Mouse (Mus musculus) limb, embryonic 11.5 days (tissue): ENCODE results near the gene Arrdc2. TPM values are rescaled to one million over a fixed set of nuclear protein-coding genes. Genes with fewer than 3 reads are reported as not detected.

ENCODE experiments used
- ATAC-seq: fragments of 200-750 bp; cut with Nextera tagmentation; 2 replicates; pipeline ENCODE4 v1.8.0; 2017; ENCODE audit warnings: low read depth; ENCODE audit not compliant: insufficient number of reproducible peaks, low FRiP score, low TSS enrichment
- DNase-seq: peaks from one replicate; pipeline ENCODE4 v3.0.0-alpha.2; 2015; ENCODE audit warnings: low spot score
- H3K27ac ChIP-seq: fragments of 300-500 bp; sonication (generic); replicated peaks from 2 replicates; pipeline ENCODE4 v1.5.1; 2014; ENCODE audit warnings: low read depth, mild to moderate bottlenecking, low read length
- H3K27me3 ChIP-seq: fragments of 300-500 bp; sonication (generic); 2 replicates; pipeline ENCODE4 v1.6.1; 2014; ENCODE audit warnings: mild to moderate bottlenecking, low read length, mixed read lengths; ENCODE audit not compliant: control insufficient read depth, insufficient read depth
- H3K36me3 ChIP-seq: fragments of 300-500 bp; sonication (generic); 2 replicates; pipeline ENCODE4 v1.6.1; 2014; ENCODE audit warnings: mild to moderate bottlenecking, low read length, moderate library complexity, mixed read lengths; ENCODE audit not compliant: control insufficient read depth, insufficient read depth
- H3K4me1 ChIP-seq: fragments of 300-500 bp; sonication (generic); 2 replicates; pipeline ENCODE4 v1.6.1; 2014; ENCODE audit warnings: low read length, mixed read lengths; ENCODE audit not compliant: control insufficient read depth, insufficient read depth
- H3K4me2 ChIP-seq: fragments of 300-500 bp; sonication (generic); 2 replicates; pipeline ENCODE4 v1.6.1; 2014; ENCODE audit warnings: low read depth, mild to moderate bottlenecking, moderate library complexity; ENCODE audit not compliant: severe bottlenecking
- H3K4me3 ChIP-seq: fragments of 300-500 bp; sonication (generic); 2 replicates; pipeline ENCODE4 v1.5.1; 2014; ENCODE audit warnings: low read depth, low read length
- H3K9ac ChIP-seq: fragments of 300-500 bp; sonication (generic); 2 replicates; pipeline ENCODE4 v1.6.1; 2014; ENCODE audit warnings: mild to moderate bottlenecking, low read length
- H3K9me3 ChIP-seq: fragments of 300-500 bp; sonication (generic); 2 replicates; pipeline ENCODE4 v1.6.1; 2016; ENCODE audit warnings: low read length; ENCODE audit not compliant: control insufficient read depth
- WGBS: fragments of 180-500 bp; shearing (Covaris S2); extraction: QIAGEN DNeasy Blood & Tissue Kit; methylation state at CpG from one replicate; pipeline ENCODE4 v1.1.7; 2014; 5-methylcytosine and 5-hydroxymethylcytosine counted together
- polyA plus RNA-seq: library from polyadenylated mRNA; unstranded; fragments of >200 nt; fragmentation: Nextera tagmentation; extraction: Ambion mirVana; gene quantifications from 2 replicates; pipeline ENCODE4 v1.2.1, GENCODE M21; 2014

Gene Arrdc2
- polyA plus RNA-seq, 1 experiment from 2014 or later: 5.1 TPM

DNA sequence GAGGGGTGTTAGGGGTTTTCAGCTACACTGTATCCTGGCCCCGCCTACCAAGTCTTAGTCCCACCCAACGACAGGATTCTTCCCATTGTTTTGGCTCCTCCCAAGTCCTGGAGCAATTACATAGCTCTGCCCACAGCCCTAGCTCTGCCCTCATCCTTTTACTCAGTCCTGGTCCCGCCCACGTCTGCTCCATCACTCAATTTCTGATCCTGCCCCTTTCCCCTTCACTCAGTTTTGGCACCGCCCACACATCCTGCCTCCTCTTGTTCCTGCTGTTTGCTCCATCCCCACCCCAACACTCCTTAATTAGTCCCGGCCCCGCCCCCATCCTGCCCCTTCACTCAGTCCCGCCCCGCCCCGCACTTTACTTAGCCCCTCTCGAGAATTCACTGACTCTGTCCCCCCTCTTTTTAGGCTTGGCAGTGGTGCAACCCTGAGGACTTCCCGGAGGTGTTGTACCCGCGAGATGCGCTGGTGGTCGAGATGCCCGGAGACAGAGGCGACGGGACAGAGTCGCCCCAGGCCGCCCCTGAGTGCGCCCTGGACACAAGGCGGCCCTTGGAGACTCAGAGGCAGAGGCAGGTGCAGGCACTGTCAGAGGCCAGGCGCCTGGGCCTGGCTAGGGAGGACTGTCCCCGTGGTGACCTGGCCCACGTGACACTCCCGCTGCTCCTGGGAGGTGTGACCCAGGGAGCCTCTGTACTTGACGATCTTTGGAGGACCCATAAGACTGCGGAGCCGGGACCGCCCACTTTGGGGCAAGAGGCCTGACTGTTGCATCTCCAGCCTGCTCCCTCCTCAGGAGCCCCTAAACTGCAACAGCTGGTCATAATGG is 19.2 kb downstream of the Arrdc2 start:
- 0 out of 2 replicates have a peak, but pooled peaks cover 11% of the 10 kb centered on the region for H3K27me3 ChIP-seq
- no peak overlapping the region for H3K9ac ChIP-seq
- ATAC-seq (peak; percentile 76), DNase-seq (peak; percentile 78)
- H3K36me3 ChIP-seq: no peaks in the 10 kb centered on the region
- 3% methylated on average over 31 of the region's 31 CpGs for WGBS
- H3K4me2 ChIP-seq: peak overlapping the region; percentile 27; the same call in 1 of the 2 replicates
- H3K27ac ChIP-seq: no peak overlapping the region
- H3K9me3 ChIP-seq: no peaks in the 10 kb centered on the region
- H3K4me3 ChIP-seq: no peak overlapping the region
- H3K4me1 ChIP-seq: no peaks in the 10 kb centered on the region

DNA sequence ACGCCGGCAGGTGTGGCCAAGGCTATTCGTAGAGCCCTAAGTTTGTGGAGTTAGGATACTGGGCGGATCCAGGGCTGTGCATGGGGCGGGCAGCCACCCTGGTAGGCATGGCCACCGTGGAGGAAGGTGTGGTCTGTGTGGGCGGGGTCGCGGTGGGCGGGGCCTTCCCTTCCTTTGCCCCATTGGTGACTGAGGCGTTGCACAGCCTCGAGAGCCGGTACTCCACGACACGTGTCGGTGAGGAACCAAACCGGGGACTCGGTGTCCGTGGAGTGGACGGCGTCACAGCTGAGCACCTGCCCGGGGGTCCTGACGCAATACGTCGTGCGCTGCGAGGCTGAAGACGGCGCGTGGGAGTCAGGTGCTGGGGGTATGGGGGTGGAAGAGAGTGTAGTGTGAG is 22.8 kb downstream of the Arrdc2 start:
- Histone ChIP-seq H3K36me3 (no peaks in the 10 kb centered on the region), H3K4me3 (no peak overlapping the region), H3K9ac (no peak overlapping the region), H3K4me2 (peak overlapping the region; percentile 25), H3K27ac (no peak overlapping the region), H3K27me3 (0 out of 2 replicates have a peak, but pooled peaks cover 11% of the 10 kb centered on the region), H3K9me3 (no peaks in the 10 kb centered on the region), H3K4me1 (no peaks in the 10 kb centered on the region)
- no peak for ATAC-seq
- peak; percentile 45 for DNase-seq
- WGBS: 8% methylated on average over 30 of the region's 30 CpGs

DNA sequence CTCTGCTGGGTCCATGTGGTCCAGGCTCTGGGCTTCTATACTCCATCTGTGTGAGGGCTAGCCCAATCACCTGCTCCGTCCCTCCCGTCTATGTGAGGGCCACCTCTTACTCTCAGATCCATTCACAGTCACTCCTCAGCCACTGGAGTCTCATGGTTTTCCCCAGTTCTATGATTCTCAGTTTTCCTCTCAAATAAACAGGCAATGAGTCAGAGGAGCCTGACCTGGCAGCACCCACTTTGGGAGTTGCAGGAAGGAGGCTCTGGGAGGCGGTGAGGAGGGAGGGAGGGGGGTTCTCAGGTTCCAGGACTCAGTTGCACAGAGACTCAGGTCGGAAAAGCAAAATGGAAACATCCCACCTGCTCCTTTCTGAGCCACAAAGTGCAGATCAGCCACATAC is 26.6 kb downstream of the Arrdc2 start:
- H3K27me3 ChIP-seq: 0 out of 2 replicates have a peak, but pooled peaks cover 8% of the 10 kb centered on the region
- DNase-seq (no peak), ATAC-seq (no peak)
- no peak overlapping the region for H3K27ac ChIP-seq
- H3K4me2 ChIP-seq: no peak overlapping the region
- 52% methylated on average over 4 of the region's 4 CpGs for WGBS
- H3K9ac ChIP-seq: no peak overlapping the region
- H3K4me3 ChIP-seq: no peak overlapping the region
- H3K9me3 ChIP-seq: no peaks in the 10 kb centered on the region
- no peaks in the 10 kb centered on the region for H3K4me1 ChIP-seq
- no peaks in the 10 kb centered on the region for H3K36me3 ChIP-seq

- ATAC-seq (no peak), DNase-seq (no peak)
- no peak overlapping the region for H3K27ac ChIP-seq
- no peak overlapping the region for H3K4me3 ChIP-seq
- no peak overlapping the region for H3K9ac ChIP-seq
- WGBS: 41% methylated on average over 4 of the region's 4 CpGs
- no peaks in the 10 kb centered on the region for H3K9me3 ChIP-seq
- H3K36me3 ChIP-seq: no peaks in the 10 kb centered on the region
- 0 out of 2 replicates have a peak, but pooled peaks cover 8% of the 10 kb centered on the region for H3K27me3 ChIP-seq
- no peak overlapping the region for H3K4me2 ChIP-seq
- H3K4me1 ChIP-seq: no peaks in the 10 kb centered on the region
These were observed 27.5 kb downstream of the Arrdc2 start for GRCm38 (mm10) chr8:70812055-70812454.

GRCm38 (mm10) chr8:70810962-70811680 is 28.4 kb downstream of the Arrdc2 start:
- H3K4me1 ChIP-seq: no peaks in the 10 kb centered on the region
- no peaks in the 10 kb centered on the region for H3K27me3 ChIP-seq

GRCm38 (mm10) chr8:70808955-70809701 is 30.4 kb downstream of the Arrdc2 start:
- H3K36me3 ChIP-seq: no peaks in the 10 kb centered on the region
- H3K9ac ChIP-seq: no peak overlapping the region
- no peak overlapping the region for H3K4me3 ChIP-seq
- DNase-seq (no peak), ATAC-seq (no peak)
- H3K4me1 ChIP-seq: 0 out of 2 replicates have a peak, but pooled peaks cover 2% of the 10 kb centered on the region
- H3K4me2 ChIP-seq: no peak overlapping the region
- H3K9me3 ChIP-seq: no peaks in the 10 kb centered on the region
- WGBS: 76% methylated on average over 8 of the region's 8 CpGs
- H3K27me3 ChIP-seq: peaks cover 6% of the 10 kb centered on the region
- no peak overlapping the region for H3K27ac ChIP-seq

More at GRCm38 (mm10) chr8:70810962-70811680, 28.4 kb downstream of the Arrdc2 start:
- Histone ChIP-seq H3K4me2 (no peak overlapping the region), H3K9me3 (no peaks in the 10 kb centered on the region), H3K9ac (no peak overlapping the region), H3K36me3 (no peaks in the 10 kb centered on the region), H3K27ac (no peak overlapping the region), H3K4me3 (no peak overlapping the region)
- no peak for ATAC-seq
- no peak for DNase-seq
- WGBS: 72% methylated on average over 20 of the region's 20 CpGs

GRCm38 (mm10) chr8:70808239-70808638 is 31.3 kb downstream of the Arrdc2 start, which contains the start of gene Il12rb1:
Gene Il12rb1, plus strand, starts transcription at chr8:70808449.
- no peaks in the 10 kb centered on the region for H3K36me3 ChIP-seq
- ATAC-seq: no peak
- H3K27ac ChIP-seq: no peak within 1 kb of the TSS
- WGBS: 74% methylated on average over 5 of the region's 5 CpGs
- DNase-seq: no peak
- H3K4me3 ChIP-seq: no peak within 1 kb of the TSS
- no peak within 1 kb of the TSS for H3K9ac ChIP-seq
- no peak within 1 kb of the TSS for H3K4me2 ChIP-seq
- no peaks in the 10 kb centered on the region for H3K9me3 ChIP-seq
- H3K27me3 ChIP-seq: peaks cover 15% of the 10 kb centered on the region
- 0 out of 2 replicates have a peak, but pooled peaks cover 2% of the 10 kb centered on the region for H3K4me1 ChIP-seq

DNA sequence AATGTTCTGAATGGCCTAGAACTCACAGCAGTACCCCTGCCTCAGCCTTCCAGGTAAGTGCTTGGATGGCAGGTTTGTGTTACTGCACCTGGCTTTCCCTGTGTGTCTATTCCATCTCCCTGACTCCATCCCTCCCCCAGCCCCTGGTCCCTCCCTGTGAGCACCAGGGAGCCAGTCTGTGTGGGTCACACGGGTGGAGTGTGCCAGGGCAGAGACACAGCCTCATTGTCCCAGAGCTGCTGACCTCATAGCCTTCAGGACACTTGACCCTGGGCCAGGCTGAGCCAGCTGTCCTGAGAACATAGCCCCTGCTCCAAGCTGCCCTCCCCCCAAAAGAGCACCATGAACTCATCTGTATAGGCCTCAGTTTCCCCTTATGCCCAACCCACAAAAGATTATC is 32.2 kb downstream of the Arrdc2 start:
- no peak overlapping the region for H3K27ac ChIP-seq
- 53% methylated on average over 1 of the region's 1 CpGs for WGBS
- H3K9me3 ChIP-seq: no peaks in the 10 kb centered on the region
- no peak overlapping the region for H3K4me3 ChIP-seq
- DNase-seq: no peak
- no peak for ATAC-seq
- H3K4me2 ChIP-seq: no peak overlapping the region
- no peaks in the 10 kb centered on the region for H3K36me3 ChIP-seq
- H3K4me1 ChIP-seq: 0 out of 2 replicates have a peak, but pooled peaks cover 2% of the 10 kb centered on the region
- H3K9ac ChIP-seq: no peak overlapping the region
- peaks cover 20% of the 10 kb centered on the region for H3K27me3 ChIP-seq
